Mouse (Mus musculus) limb, embryonic 15.5 days (tissue): ENCODE measurements around the gene Btbd18. TPM values are rescaled to one million over a fixed set of nuclear protein-coding genes. Genes with fewer than 3 reads are reported as not detected.
A peak's percentile ranks its signal among the peaks of the same experiment; 100 is the strongest.

Experiments
- ATAC-seq: fragments of 200-750 bp; cut with Nextera tagmentation; 2 replicates; pipeline ENCODE4 v1.8.0; 2017; ENCODE audit warnings: low read depth, moderate TSS enrichment; ENCODE audit not compliant: insufficient number of reproducible peaks, low FRiP score, low TSS enrichment
- H3K27ac ChIP-seq: fragments of 300-500 bp; sonication (generic); 2 replicates; pipeline ENCODE4 v1.5.1; 2015; ENCODE audit warnings: moderate library complexity, mild to moderate bottlenecking, inconsistent platforms
- H3K27me3 ChIP-seq: fragments of 300-500 bp; sonication (generic); 2 replicates; pipeline ENCODE4 v1.6.1; 2015; ENCODE audit warnings: inconsistent platforms
- H3K36me3 ChIP-seq: fragments of 300-500 bp; sonication (generic); 2 replicates; pipeline ENCODE4 v1.6.1; 2015; ENCODE audit warnings: inconsistent platforms
- H3K4me1 ChIP-seq: fragments of 300-500 bp; sonication (generic); 2 replicates; pipeline ENCODE4 v1.6.1; 2015; ENCODE audit warnings: inconsistent platforms
- H3K4me2 ChIP-seq: fragments of 300-500 bp; sonication (generic); 2 replicates; pipeline ENCODE4 v1.6.1; 2015; ENCODE audit warnings: mild to moderate bottlenecking, inconsistent platforms
- H3K4me3 ChIP-seq: fragments of 300-500 bp; sonication (generic); 2 replicates; pipeline ENCODE4 v1.5.1; 2015; ENCODE audit warnings: mild to moderate bottlenecking, inconsistent platforms
- H3K9ac ChIP-seq: fragments of 300-500 bp; sonication (generic); 2 replicates; pipeline ENCODE4 v1.6.1; 2015; ENCODE audit warnings: inconsistent platforms
- H3K9me3 ChIP-seq: fragments of 300-500 bp; sonication (generic); 2 replicates; pipeline ENCODE4 v1.6.1; 2016; ENCODE audit warnings: inconsistent platforms
- WGBS: fragments of 180-500 bp; shearing (Covaris S2); methylation state at CpG from one replicate; pipeline ENCODE4 v1.1.7; 2015; 5-methylcytosine and 5-hydroxymethylcytosine counted together
- polyA plus RNA-seq: library from polyadenylated mRNA; unstranded; fragments of >200 nt; fragmentation: Nextera tagmentation; extraction: Ambion mirVana; gene quantifications from 2 replicates; pipeline ENCODE4 v1.2.1, GENCODE M21; 2015

The Btbd18 gene
- 0.08 and 0.11 TPM in 2 replicates for polyA plus RNA-seq

- Histone ChIP-seq H3K36me3 (no peaks in the 10 kb centered on the region), H3K4me2 (no peak within 1 kb of the TSS), H3K27ac (no peak within 1 kb of the TSS), H3K9ac (no peak within 1 kb of the TSS), H3K9me3 (no peaks in the 10 kb centered on the region), H3K27me3 (no peaks in the 10 kb centered on the region), H3K4me3 (no peak within 1 kb of the TSS), H3K4me1 (no peaks in the 10 kb centered on the region)
- 93% methylated on average over 32 of the region's 32 CpGs for WGBS
- no peak for ATAC-seq
Observed at GRCm38 (mm10) chr2:84658806-84659205, at the start of gene Btbd18. Gene Btbd18 (plus strand): TSS chr2:84659079.

GRCm38 (mm10) chr2:84612764-84613163 lies 46.1 kb upstream of the Btbd18 start:
- Histone ChIP-seq H3K27me3 (no peaks in the 10 kb centered on the region), H3K4me1 (no peaks in the 10 kb centered on the region), H3K27ac (no peak overlapping the region), H3K4me3 (no peak overlapping the region), H3K9ac (no peak overlapping the region), H3K4me2 (no peak overlapping the region), H3K36me3 (peaks cover 88% of the 10 kb centered on the region), H3K9me3 (no peaks in the 10 kb centered on the region)
- 96% methylated on average over 6 of the region's 6 CpGs for WGBS
- no peak for ATAC-seq

- Histone ChIP-seq H3K36me3 (peaks cover 74% of the 10 kb centered on the region), H3K9me3 (no peaks in the 10 kb centered on the region), H3K27me3 (no peaks in the 10 kb centered on the region), H3K4me1 (no peaks in the 10 kb centered on the region), H3K4me3 (no peak overlapping the region), H3K4me2 (no peak overlapping the region), H3K9ac (no peak overlapping the region), H3K27ac (no peak overlapping the region)
- no peak for ATAC-seq
- WGBS: 82% methylated on average over 3 of the region's 3 CpGs
Observed at GRCm38 (mm10) chr2:84617637-84618515, 41.0 kb upstream of the Btbd18 start.

GRCm38 (mm10) chr2:84618914-84619313 lies 40.0 kb upstream of the Btbd18 start:
- Histone ChIP-seq H3K27ac (peak overlapping the region; percentile 47), H3K4me3 (no peak overlapping the region), H3K36me3 (peaks cover 64% of the 10 kb centered on the region), H3K4me2 (no peak overlapping the region), H3K4me1 (no peaks in the 10 kb centered on the region), H3K9me3 (no peaks in the 10 kb centered on the region), H3K27me3 (no peaks in the 10 kb centered on the region), H3K9ac (no peak overlapping the region)
- no peak for ATAC-seq
- 81% methylated on average over 2 of the region's 2 CpGs for WGBS

GRCm38 (mm10) chr2:84619646-84620340 lies 39.1 kb upstream of the Btbd18 start:
- Histone ChIP-seq H3K9ac (no peak overlapping the region), H3K4me2 (no peak overlapping the region), H3K27ac (no peak overlapping the region), H3K4me3 (no peak overlapping the region), H3K4me1 (0 out of 2 replicates have a peak, but pooled peaks cover 3% of the 10 kb centered on the region), H3K9me3 (no peaks in the 10 kb centered on the region), H3K36me3 (peaks cover 63% of the 10 kb centered on the region), H3K27me3 (no peaks in the 10 kb centered on the region)
- no peak for ATAC-seq
- 93% methylated on average over 21 of the region's 21 CpGs for WGBS

GRCm38 (mm10) chr2:84622668-84623067 lies 36.2 kb upstream of the Btbd18 start:
- Histone ChIP-seq H3K4me2 (no peak overlapping the region), H3K36me3 (peaks cover 37% of the 10 kb centered on the region), H3K4me1 (0 out of 2 replicates have a peak, but pooled peaks cover 5% of the 10 kb centered on the region), H3K27me3 (no peaks in the 10 kb centered on the region), H3K9me3 (no peaks in the 10 kb centered on the region), H3K9ac (no peak overlapping the region), H3K27ac (no peak overlapping the region), H3K4me3 (no peak overlapping the region)
- ATAC-seq: no peak
- WGBS: 72% methylated on average over 2 of the region's 2 CpGs

- no peaks in the 10 kb centered on the region for H3K27me3 ChIP-seq
- H3K9me3 ChIP-seq: no peaks in the 10 kb centered on the region
- ATAC-seq: no peak
- 0 out of 2 replicates have a peak, but pooled peaks cover 5% of the 10 kb centered on the region for H3K4me1 ChIP-seq
- peaks cover 36% of the 10 kb centered on the region for H3K36me3 ChIP-seq
- H3K27ac ChIP-seq: no peak overlapping the region
- 91% methylated on average over 3 of the region's 3 CpGs for WGBS
- H3K9ac ChIP-seq: no peak overlapping the region
- no peak overlapping the region for H3K4me2 ChIP-seq
- H3K4me3 ChIP-seq: no peak overlapping the region
Observed at GRCm38 (mm10) chr2:84623428-84624119, 35.3 kb upstream of the Btbd18 start.

- H3K4me1 ChIP-seq: 0 out of 2 replicates have a peak, but pooled peaks cover 5% of the 10 kb centered on the region
- ATAC-seq: no peak
- H3K9ac ChIP-seq: no peak overlapping the region
- H3K4me2 ChIP-seq: no peak overlapping the region
- no peak overlapping the region for H3K27ac ChIP-seq
- WGBS: 94% methylated on average over 17 of the region's 17 CpGs
- H3K4me3 ChIP-seq: no peak overlapping the region
- H3K36me3 ChIP-seq: peaks cover 30% of the 10 kb centered on the region
- no peaks in the 10 kb centered on the region for H3K27me3 ChIP-seq
- H3K9me3 ChIP-seq: no peaks in the 10 kb centered on the region
Observed at GRCm38 (mm10) chr2:84624201-84624600, 34.7 kb upstream of the Btbd18 start.

- 66% methylated on average over 7 of the region's 7 CpGs for WGBS
- Histone ChIP-seq H3K27me3 (no peaks in the 10 kb centered on the region), H3K36me3 (peaks cover 13% of the 10 kb centered on the region), H3K9me3 (no peaks in the 10 kb centered on the region), H3K4me3 (no peak overlapping the region), H3K27ac (peak overlapping the region; percentile 61), H3K4me1 (peaks cover 6% of the 10 kb centered on the region; the same call in 1 of the 2 replicates), H3K9ac (no peak overlapping the region), H3K4me2 (no peak overlapping the region)
- ATAC-seq: no peak
Observed at GRCm38 (mm10) chr2:84626366-84626975, 32.4 kb upstream of the Btbd18 start.

- H3K4me2 ChIP-seq: no peak overlapping the region
- H3K4me1 ChIP-seq: peaks cover 11% of the 10 kb centered on the region; the same call in 1 of the 2 replicates
- no peaks in the 10 kb centered on the region for H3K9me3 ChIP-seq
- H3K27ac ChIP-seq: peak overlapping the region; percentile 67; the same call in 1 of the 2 replicates
- WGBS: 28% methylated on average over 3 of the region's 3 CpGs
- peaks cover 12% of the 10 kb centered on the region for H3K36me3 ChIP-seq
- no peaks in the 10 kb centered on the region for H3K27me3 ChIP-seq
- no peak for ATAC-seq
- no peak overlapping the region for H3K9ac ChIP-seq
- no peak overlapping the region for H3K4me3 ChIP-seq
Observed at GRCm38 (mm10) chr2:84627036-84627435, 31.8 kb upstream of the Btbd18 start.

GRCm38 (mm10) chr2:84632001-84632400 lies 26.9 kb upstream of the Btbd18 start:
- no peak for ATAC-seq
- Histone ChIP-seq H3K9ac (no peak overlapping the region), H3K4me2 (no peak overlapping the region), H3K36me3 (0 out of 2 replicates have a peak, but pooled peaks cover 2% of the 10 kb centered on the region), H3K27me3 (no peaks in the 10 kb centered on the region), H3K27ac (no peak overlapping the region), H3K4me3 (no peak overlapping the region), H3K9me3 (no peaks in the 10 kb centered on the region), H3K4me1 (peaks cover 46% of the 10 kb centered on the region)
- WGBS: 90% methylated on average over 1 of the region's 1 CpGs
